Mouse (Mus musculus): ENCODE results near the gene Timp3. TPM values are rescaled to one million over a fixed set of nuclear protein-coding genes. Genes with fewer than 3 reads are reported as not detected.
A peak's percentile ranks its signal among the peaks of the same experiment; 100 is the strongest.

The Timp3 gene
- polyA plus RNA-seq (2015; fragmentation: Nextera tagmentation; extraction: Ambion mirVana): 207 and 208 TPM in 2 replicates

DNA sequence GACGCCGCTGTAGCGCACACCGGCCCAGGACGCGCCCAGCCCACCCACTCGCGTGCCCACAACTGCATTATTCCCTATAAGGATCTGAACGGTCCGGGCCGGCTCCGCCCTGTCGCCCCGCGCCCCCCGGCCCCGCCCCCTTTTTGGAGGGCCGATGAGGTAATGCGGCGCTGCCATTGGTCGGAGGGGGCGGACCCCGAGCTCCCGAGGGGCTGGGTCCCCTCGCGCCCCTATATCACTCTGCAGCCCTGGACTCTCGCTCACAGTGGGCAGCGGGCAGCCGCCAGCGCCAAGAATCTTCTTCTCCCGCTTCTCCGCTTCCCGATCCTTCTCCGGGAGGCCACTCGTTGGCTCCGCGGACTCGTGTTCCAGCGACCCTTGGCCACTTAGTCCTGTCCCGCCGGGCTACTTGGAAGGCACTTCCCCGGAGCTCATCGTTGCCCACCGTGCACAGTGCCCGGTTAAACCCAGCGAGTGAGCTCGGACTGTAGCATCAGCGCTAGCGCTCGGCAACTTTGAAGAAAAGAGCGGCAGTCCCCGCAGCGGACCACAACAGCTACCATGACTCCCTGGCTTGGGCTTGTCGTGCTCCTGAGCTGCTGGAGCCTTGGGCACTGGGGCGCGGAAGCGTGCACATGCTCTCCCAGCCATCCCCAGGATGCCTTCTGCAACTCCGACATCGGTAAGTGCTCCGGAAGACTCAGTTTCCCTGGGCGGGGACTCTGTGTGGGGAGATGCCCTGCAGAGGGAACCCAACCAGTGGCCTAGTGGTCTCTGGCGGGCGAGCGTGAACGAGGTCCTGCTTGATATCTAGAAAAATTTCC lies at the start of gene Timp3:
Timp3 (plus strand) TSS at position 80 of the 824 bp plus-strand sequence.
- ATAC-seq (peak; percentile 89), DNase-seq (ENCODE audit: low spot score) (peak; percentile 94)
- WGBS: under 1% methylated on average over 50 of the region's 65 CpGs

DNA sequence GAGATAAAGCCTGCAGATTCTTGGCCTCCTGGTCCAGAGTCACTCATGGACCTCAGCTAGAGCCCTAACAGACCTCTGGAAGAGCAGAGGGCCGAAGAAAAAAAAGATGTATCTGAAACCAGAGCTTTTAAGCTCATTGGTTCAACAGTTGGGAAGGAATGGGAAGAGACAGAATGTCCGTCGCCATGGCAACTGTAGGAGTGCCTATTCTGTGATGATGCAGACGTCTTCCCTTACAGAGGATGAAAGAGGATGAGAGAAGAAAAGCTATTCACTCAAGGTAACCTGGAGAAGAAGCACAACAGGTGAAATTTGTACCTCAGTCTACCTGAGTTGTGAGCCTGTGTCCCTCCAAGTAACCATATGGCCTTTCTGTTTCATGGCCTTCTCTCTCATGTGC lies 44.0 kb upstream of the Timp3 start:
- no peak overlapping the region for H3K4me3 ChIP-seq (ENCODE audit: low read depth, low read length)
- H3K9me3 ChIP-seq (ENCODE audit: low read length): no peaks in the 10 kb centered on the region
- H3K27ac ChIP-seq (ENCODE audit: low read length): no peak overlapping the region
- peaks cover 4% of the 10 kb centered on the region; the same call in 1 of the 2 replicates for H3K4me1 ChIP-seq (ENCODE audit: insufficient read depth, low read depth, low read length)
- 62% methylated on average over 4 of the region's 4 CpGs for WGBS
- no peak overlapping the region for H3K4me2 ChIP-seq (replicated peaks; ENCODE audit: low read depth, low read length)
- no peaks in the 10 kb centered on the region for H3K27me3 ChIP-seq (replicated peaks; ENCODE audit: insufficient read depth, low read length)
- no peak for TF ChIP-seq EP300 (IDR thresholded peaks at IDR 0.05)
- no peak for TF ChIP-seq CTCF (IDR thresholded peaks at IDR 0.05)
- H3K36me3 ChIP-seq (ENCODE audit: insufficient read depth, low read length): no peaks in the 10 kb centered on the region
- DNase-seq (ENCODE audit: low spot score) (no peak), ATAC-seq (no peak)
- H3K9ac ChIP-seq (replicated peaks; ENCODE audit: low read depth): no peak overlapping the region

More for the DNA sequence above, at the start of gene Timp3:
- TF ChIP-seq CTCF (IDR thresholded peaks at IDR 0.05) (0 out of 2 replicates have a peak, but pooled peaks have one; percentile 3), EP300 (IDR thresholded peaks at IDR 0.05) (no peak)
- H3K4me1 ChIP-seq (ENCODE audit: insufficient read depth, low read depth, low read length): peaks cover 9% of the 10 kb centered on the region; the same call in 1 of the 2 replicates
- peak within 1 kb of the TSS; percentile 95 for H3K27ac ChIP-seq (ENCODE audit: low read length)
- H3K4me2 ChIP-seq (replicated peaks; ENCODE audit: low read depth, low read length): peak within 1 kb of the TSS; percentile 71
- no peaks in the 10 kb centered on the region for H3K36me3 ChIP-seq (ENCODE audit: insufficient read depth, low read length)
- peak within 1 kb of the TSS; percentile 93 for H3K4me3 ChIP-seq (ENCODE audit: low read depth, low read length)
- no peaks in the 10 kb centered on the region for H3K27me3 ChIP-seq (replicated peaks; ENCODE audit: insufficient read depth, low read length)
- H3K9me3 ChIP-seq (ENCODE audit: low read length): no peaks in the 10 kb centered on the region
- peak within 1 kb of the TSS; percentile 99 for H3K9ac ChIP-seq (replicated peaks; ENCODE audit: low read depth)

- ATAC-seq (no peak), DNase-seq (ENCODE audit: low spot score) (no peak)
- Histone ChIP-seq H3K27ac (ENCODE audit: low read length) (no peak overlapping the region), H3K4me1 (ENCODE audit: insufficient read depth, low read depth, low read length) (peaks cover 4% of the 10 kb centered on the region; the same call in 1 of the 2 replicates), H3K36me3 (ENCODE audit: insufficient read depth, low read length) (no peaks in the 10 kb centered on the region), H3K4me2 (replicated peaks; ENCODE audit: low read depth, low read length) (no peak overlapping the region), H3K9ac (replicated peaks; ENCODE audit: low read depth) (no peak overlapping the region), H3K4me3 (ENCODE audit: low read depth, low read length) (no peak overlapping the region), H3K27me3 (replicated peaks; ENCODE audit: insufficient read depth, low read length) (no peaks in the 10 kb centered on the region), H3K9me3 (ENCODE audit: low read length) (no peaks in the 10 kb centered on the region)
- WGBS: 77% methylated on average over 3 of the region's 3 CpGs
- TF ChIP-seq EP300 (IDR thresholded peaks at IDR 0.05) (no peak), CTCF (IDR thresholded peaks at IDR 0.05) (no peak)
These were observed 43.1 kb upstream of the Timp3 start for GRCm38 (mm10) chr10:86257045-86257444.

DNA sequence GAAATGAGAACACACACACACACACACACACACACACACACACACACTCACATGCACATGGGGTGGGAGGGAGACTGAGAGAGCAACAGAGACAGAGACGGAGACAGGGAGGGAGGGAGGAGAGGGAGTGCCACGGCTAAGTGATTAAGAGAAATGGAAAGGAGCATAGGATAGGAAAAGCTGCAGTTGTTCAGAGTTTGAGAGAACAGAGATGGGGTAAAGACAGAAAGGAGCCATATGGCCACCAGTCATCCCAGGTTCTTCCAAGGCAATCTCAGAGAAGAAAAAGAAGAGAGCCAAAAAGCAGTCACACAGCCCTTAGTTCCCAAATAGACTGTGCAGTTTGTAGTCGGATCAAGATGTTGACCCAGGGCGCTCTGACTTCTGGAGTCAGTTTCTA lies 42.1 kb upstream of the Timp3 start:
- ATAC-seq: no peak

DNA sequence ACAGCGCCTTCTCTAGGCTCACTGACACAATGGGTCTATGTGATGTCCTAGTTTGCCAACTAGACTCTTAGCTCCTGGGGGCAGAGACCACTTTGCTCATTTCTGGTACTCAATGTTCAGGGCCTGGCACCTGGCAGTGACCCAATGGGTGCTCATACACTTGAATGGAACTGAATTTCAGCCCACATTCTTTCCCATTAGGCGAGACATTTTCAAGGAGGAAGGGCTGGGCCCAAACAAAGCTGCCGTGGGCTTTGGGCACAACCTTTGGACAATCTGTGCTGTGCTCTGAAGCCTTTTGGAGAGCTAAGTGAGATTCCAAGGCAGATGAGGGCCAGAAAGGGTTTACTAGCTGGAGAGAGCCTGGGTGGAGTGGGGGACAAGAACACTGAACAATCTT lies 41.2 kb upstream of the Timp3 start:
- Histone ChIP-seq H3K27ac (ENCODE audit: low read length) (peak overlapping the region; percentile 74), H3K4me2 (replicated peaks; ENCODE audit: low read depth, low read length) (no peak overlapping the region), H3K4me1 (ENCODE audit: insufficient read depth, low read depth, low read length) (peaks cover 4% of the 10 kb centered on the region; the same call in 1 of the 2 replicates), H3K4me3 (ENCODE audit: low read depth, low read length) (no peak overlapping the region), H3K9me3 (ENCODE audit: low read length) (no peaks in the 10 kb centered on the region), H3K9ac (replicated peaks; ENCODE audit: low read depth) (no peak overlapping the region), H3K27me3 (replicated peaks; ENCODE audit: insufficient read depth, low read length) (no peaks in the 10 kb centered on the region), H3K36me3 (ENCODE audit: insufficient read depth, low read length) (no peaks in the 10 kb centered on the region)
- peak; percentile 86 for DNase-seq (ENCODE audit: low spot score)
- 50% methylated on average over 3 of the region's 3 CpGs for WGBS
- peak; percentile 95 for ATAC-seq
- TF ChIP-seq CTCF (IDR thresholded peaks at IDR 0.05) (no peak), EP300 (IDR thresholded peaks at IDR 0.05) (peak; percentile 99)

More for the DNA sequence above, 42.1 kb upstream of the Timp3 start:
- 53% methylated on average over 4 of the region's 4 CpGs for WGBS
- Histone ChIP-seq H3K4me2 (replicated peaks; ENCODE audit: low read depth, low read length) (no peak overlapping the region), H3K27ac (ENCODE audit: low read length) (peak overlapping the region; percentile 74; the same call in 1 of the 2 replicates), H3K4me1 (ENCODE audit: insufficient read depth, low read depth, low read length) (peaks cover 4% of the 10 kb centered on the region; the same call in 1 of the 2 replicates), H3K9ac (replicated peaks; ENCODE audit: low read depth) (no peak overlapping the region), H3K9me3 (ENCODE audit: low read length) (no peaks in the 10 kb centered on the region), H3K36me3 (ENCODE audit: insufficient read depth, low read length) (no peaks in the 10 kb centered on the region), H3K27me3 (replicated peaks; ENCODE audit: insufficient read depth, low read length) (no peaks in the 10 kb centered on the region), H3K4me3 (ENCODE audit: low read depth, low read length) (no peak overlapping the region)
- no peak for DNase-seq (ENCODE audit: low spot score)
- TF ChIP-seq CTCF (IDR thresholded peaks at IDR 0.05): no peak
- TF ChIP-seq EP300 (IDR thresholded peaks at IDR 0.05): no peak

- WGBS: 81% methylated on average over 2 of the region's 2 CpGs
- Histone ChIP-seq H3K4me3 (ENCODE audit: low read depth, low read length) (no peak overlapping the region), H3K4me2 (replicated peaks; ENCODE audit: low read depth, low read length) (no peak overlapping the region), H3K27ac (ENCODE audit: low read length) (no peak overlapping the region), H3K4me1 (ENCODE audit: insufficient read depth, low read depth, low read length) (peaks cover 4% of the 10 kb centered on the region; the same call in 1 of the 2 replicates), H3K9me3 (ENCODE audit: low read length) (no peaks in the 10 kb centered on the region), H3K36me3 (ENCODE audit: insufficient read depth, low read length) (no peaks in the 10 kb centered on the region), H3K27me3 (replicated peaks; ENCODE audit: insufficient read depth, low read length) (no peaks in the 10 kb centered on the region), H3K9ac (replicated peaks; ENCODE audit: low read depth) (no peak overlapping the region)
- DNase-seq (ENCODE audit: low spot score): no peak
- TF ChIP-seq CTCF (IDR thresholded peaks at IDR 0.05): no peak
- no peak for TF ChIP-seq EP300 (IDR thresholded peaks at IDR 0.05)
- no peak for ATAC-seq
These were observed 38.4 kb upstream of the Timp3 start for GRCm38 (mm10) chr10:86261725-86262124.
